23 mouse cellular contexts compared by ENCODE assay signal in genomic region chr6:136988536-136989060, GRCm38 (mm10). TPM values are rescaled to one million over a fixed set of nuclear protein-coding genes. Genes with fewer than 3 reads are reported as not detected.
DNase-seq lines count a peak whose midpoint lies in the region; ATAC-seq and TF ChIP-seq lines count a peak whose summit lies in the region.
"Had no signal": no experiment of that assay in that cellular context is flagged by ENCODE, and none has a peak within 500 bp of the region (broad histone marks: within the 10 kb centered on the region; RNA-seq: fewer than 3 reads in every experiment).

No protein-coding gene starts in this region.

- DNase-seq in heart, adult 2 months, result peak in 1 of 2 experiments; percentile 24
- DNase-seq in heart, postnatal 4 days, result no peak
- no peak for DNase-seq in embryo, embryonic 11 days
- DNase-seq: adrenal gland, adult 8-10 months; adrenal gland, postnatal 36 days; B cell, adult 2 months; cerebellum, adult 11 months; cerebellum, adult 8-10 months; cerebellum, postnatal 14 days; kidney, adult 11 months had no signal

- WGBS in heart, adult 2 months, result 70% methylated on average over 7 of the region's 7 CpGs

- no peaks in the 10 kb centered on the region for H3K36me3 ChIP-seq in heart, adult 2 months (ENCODE audit: control insufficient read depth, insufficient read depth, low read length)
- H3K36me3 ChIP-seq: embryonic facial prominence, embryonic 15.5 days; forebrain, embryonic 10.5 days; G1E; heart, embryonic 15.5 days; hindbrain, embryonic 12.5 days had no signal

- no peaks in the 10 kb centered on the region for H3K27me3 ChIP-seq in heart, adult 2 months (ENCODE audit: control insufficient read depth, insufficient read depth, low read length)
- H3K27me3 ChIP-seq: embryonic facial prominence, embryonic 15.5 days; heart, embryonic 15.5 days; hindbrain, embryonic 12.5 days had no signal

- H3K4me3 ChIP-seq in heart, adult 2 months, result no peak overlapping the region
- H3K4me3 ChIP-seq in bone marrow macrophage, adult 2 months (ENCODE audit: insufficient read depth, low read length), result no peak overlapping the region
- H3K4me3 ChIP-seq: embryonic facial prominence, embryonic 15.5 days; erythroblast, embryonic 14.5 days; forebrain, embryonic 10.5 days; heart, embryonic 15.5 days; hindbrain, embryonic 12.5 days had no signal

- no peaks in the 10 kb centered on the region for H3K4me1 ChIP-seq in heart, adult 2 months (ENCODE audit: control insufficient read depth, insufficient read depth, low read length)
- peaks cover 12% of the 10 kb centered on the region for H3K4me1 ChIP-seq in bone marrow macrophage, adult 2 months (ENCODE audit: control insufficient read depth, insufficient read depth, low read length)

- H3K79me2 ChIP-seq in heart, adult 2 months (replicated peaks; ENCODE audit: control insufficient read depth, insufficient read depth, low read length), result no peaks in the 10 kb centered on the region

- no peak for TF ChIP-seq CTCF in heart, adult 2 months (IDR thresholded peaks at IDR 0.05)
- TF ChIP-seq CTCF in bone marrow macrophage, adult 2 months (IDR thresholded peaks at IDR 0.05; ENCODE audit: low read depth, low read length), result no peak

- no peak overlapping the region for H3K9ac ChIP-seq in heart, adult 2 months (ENCODE audit: low read depth, low read length)
- H3K9ac ChIP-seq: embryonic facial prominence, embryonic 15.5 days; heart, embryonic 15.5 days; hindbrain, embryonic 12.5 days had no signal

- peak; percentile 91 for ATAC-seq in granulocyte monocyte progenitor cell, adult 5-6 weeks (replicated peaks; ENCODE audit: poor library complexity, severe bottlenecking)
- ATAC-seq in megakaryocyte progenitor cell, adult 5-6 weeks (replicated peaks; ENCODE audit: poor library complexity), result peak; percentile 82
- no peak for ATAC-seq in inflammation-experienced regulatory T-cells, adult 6 months
- ATAC-seq: CD4-positive, CD25-positive, alpha-beta regulatory T cell, adult 4 months; forebrain, embryonic 14.5 days; hindbrain, embryonic 16.5 days had no signal

- TF ChIP-seq POLR2A in heart, adult 2 months (IDR thresholded peaks at IDR 0.05; ENCODE audit: insufficient read depth, low read depth, low read length), result no peak
- TF ChIP-seq POLR2A in bone marrow macrophage, adult 2 months (IDR thresholded peaks at IDR 0.05; ENCODE audit: borderline replicate concordance, low read depth, low read length), result no peak

- TF ChIP-seq EP300 in heart, adult 2 months (IDR thresholded peaks at IDR 0.05; ENCODE audit: insufficient read depth, low read depth, low read length), result no peak

- H3K27ac ChIP-seq in heart, adult 2 months, result peak overlapping the region; percentile 26; the same call in 1 of the 2 replicates
- peak overlapping the region; percentile 57 for H3K27ac ChIP-seq in bone marrow macrophage, adult 2 months (ENCODE audit: insufficient read depth, low read depth, low read length)
- H3K27ac ChIP-seq: embryonic facial prominence, embryonic 15.5 days; forebrain, embryonic 10.5 days; heart, embryonic 15.5 days; hindbrain, embryonic 12.5 days had no signal

- intact Hi-C loops in heart, adult 2 months (cut with DNase I), result loop anchor here (10.0 kb wide), 1 partner anchor 364 kb away; no protein-coding TSS in a partner anchor

RNA-seq across cellular contexts. Expression of gene Arhgdib, which starts 46.9 kb away (rescaled TPM):
- total RNA-seq in heart, adult 2 months (2021), result 10 to 100 TPM; 24.0 to 30.4 TPM
- polyA plus RNA-seq in heart, adult 2 months (2012; rRNA removed), result 41.7 and 57.6 TPM in 2 replicates
- total RNA-seq in heart, postnatal 4 days (2021), result 10 to 100 TPM; 33.6 to 39.4 TPM
- polyA plus RNA-seq in bone marrow macrophage, adult 2 months (2012; ENCODE audit: insufficient read depth, insufficient read length, missing spikeins), result 1,210 and 1,280 TPM in 2 replicates
- 1,912 and 2,149 TPM in 2 replicates for total RNA-seq in granulocyte monocyte progenitor cell, adult 5-6 weeks (2014; fragmentation: Nextera tagmentation)
- 1,225 and 1,275 TPM in 2 replicates for total RNA-seq in granulocyte monocyte progenitor cell, adult 5-6 weeks (2017)
- 2,686 and 2,904 TPM in 2 replicates for total RNA-seq in megakaryocyte progenitor cell, adult 5-6 weeks (2015)
- total RNA-seq in megakaryocyte progenitor cell, adult 5-6 weeks (2017), result 1,309 and 1,334 TPM in 2 replicates
- polyA plus RNA-seq in inflammation-experienced regulatory T-cells, adult 6 months (2017; shearing (Covaris generic)), result 1,000 to 10,000 TPM; 2,255 to 2,929 (median 2,357) TPM

Comparison
In these comparisons a context has a peak if more than half of its experiments do, and no peak if none do; other contexts are left out.
1. RNA of gene Arhgdib, which starts 46.9 kb away (total RNA-seq): 1,309 to 2,904 TPM in megakaryocyte progenitor cell, adult 5-6 weeks and 1,225 to 2,149 TPM in granulocyte monocyte progenitor cell, adult 5-6 weeks; 33.6 to 39.4 TPM in heart, postnatal 4 days and 24.0 to 30.4 TPM in heart, adult 2 months; every median in the first group is over 10 times any median in the second.